Mouse (Mus musculus): ENCODE results near the gene Nrip2. TPM values are rescaled to one million over a fixed set of nuclear protein-coding genes. Genes with fewer than 3 reads are reported as not detected.
"Not testable (repeated sequence)": the region's sequence is repeated elsewhere in the genome, so short reads cannot be mapped to it uniquely, and the experiment has no call there.

Nrip2 gene
- polyA plus RNA-seq, 1 experiment from 2014 or later, result 5.0 TPM

- H3K9ac ChIP-seq (replicated peaks), result no peak overlapping the region
- no peak overlapping the region for H3K27ac ChIP-seq (replicated peaks)
- H3K4me3 ChIP-seq, result no peak overlapping the region
- H3K4me2 ChIP-seq (replicated peaks), result no peak overlapping the region
- no peaks in the 10 kb centered on the region for H3K9me3 ChIP-seq
- H3K4me1 ChIP-seq, result peaks cover 5% of the 10 kb centered on the region; the same call in 1 of the 2 replicates
- peaks cover 12% of the 10 kb centered on the region for H3K36me3 ChIP-seq
- ATAC-seq (replicated peaks), result no peak
- WGBS, result 92% methylated on average over 5 of the region's 5 CpGs
- H3K27me3 ChIP-seq, result no peaks in the 10 kb centered on the region
These were observed 29.1 kb upstream of the Nrip2 start for GRCm38 (mm10) chr6:128370040-128370439.

- H3K4me2 ChIP-seq (replicated peaks), result no peak within 1 kb of the TSS
- peaks cover 8% of the 10 kb centered on the region; the same call in 1 of the 2 replicates for H3K4me1 ChIP-seq
- H3K9ac ChIP-seq (replicated peaks), result no peak within 1 kb of the TSS
- 6% methylated on average over 6 of the region's 6 CpGs for WGBS
- H3K4me3 ChIP-seq, result no peak within 1 kb of the TSS
- H3K36me3 ChIP-seq, result peaks cover 3% of the 10 kb centered on the region
- peak; percentile 70; the same call in 1 of the 2 replicates for ATAC-seq (replicated peaks)
- H3K27me3 ChIP-seq, result no peaks in the 10 kb centered on the region
- H3K9me3 ChIP-seq, result no peaks in the 10 kb centered on the region
- peak within 1 kb of the TSS; percentile 14; the same call in 1 of the 2 replicates for H3K27ac ChIP-seq (replicated peaks)
These were observed 23.9 kb upstream of the Nrip2 start, which contains the start of the genes Tex52 and Gm44596 for GRCm38 (mm10) chr6:128375192-128375591. Gene Tex52 (plus strand): TSS chr6:128375456. Gene Gm44596 (plus strand): TSS chr6:128375503.

GRCm38 (mm10) chr6:128376371-128377085 is 22.6 kb upstream of the Nrip2 start:
- Histone ChIP-seq H3K27ac (replicated peaks) (no peak overlapping the region), H3K27me3 (no peaks in the 10 kb centered on the region), H3K9me3 (no peaks in the 10 kb centered on the region), H3K4me1 (peaks cover 8% of the 10 kb centered on the region; the same call in 1 of the 2 replicates), H3K9ac (replicated peaks) (no peak overlapping the region), H3K4me3 (no peak overlapping the region), H3K36me3 (peaks cover 3% of the 10 kb centered on the region; the same call in 1 of the 2 replicates), H3K4me2 (replicated peaks) (no peak overlapping the region)
- ATAC-seq (replicated peaks), result no peak
- 93% methylated on average over 17 of the region's 17 CpGs for WGBS

GRCm38 (mm10) chr6:128379636-128380035 is 19.5 kb upstream of the Nrip2 start:
- no peak overlapping the region for H3K4me2 ChIP-seq (replicated peaks)
- no peaks in the 10 kb centered on the region for H3K9me3 ChIP-seq
- no peaks in the 10 kb centered on the region for H3K36me3 ChIP-seq
- H3K27me3 ChIP-seq, result no peaks in the 10 kb centered on the region
- H3K27ac ChIP-seq (replicated peaks), result no peak overlapping the region
- H3K4me3 ChIP-seq, result no peak overlapping the region
- ATAC-seq (replicated peaks), result no peak
- no peak overlapping the region for H3K9ac ChIP-seq (replicated peaks)
- 84% methylated on average over 16 of the region's 16 CpGs for WGBS
- H3K4me1 ChIP-seq, result peaks cover 7% of the 10 kb centered on the region; the same call in 1 of the 2 replicates

- ATAC-seq (replicated peaks); H3K27me3 ChIP-seq; H3K36me3 ChIP-seq; H3K9me3 ChIP-seq; H3K4me2 ChIP-seq (replicated peaks); H3K4me3 ChIP-seq; H3K27ac ChIP-seq (replicated peaks); H3K4me1 ChIP-seq; H3K9ac ChIP-seq (replicated peaks): not testable (repeated sequence)
- 93% methylated on average over 1 of the region's 1 CpGs for WGBS
These were observed 18.4 kb upstream of the Nrip2 start for GRCm38 (mm10) chr6:128380594-128381167.

GRCm38 (mm10) chr6:128381254-128381653 is 17.8 kb upstream of the Nrip2 start:
- no peaks in the 10 kb centered on the region for H3K9me3 ChIP-seq
- no peaks in the 10 kb centered on the region for H3K36me3 ChIP-seq
- no peak overlapping the region for H3K4me3 ChIP-seq
- no peak overlapping the region for H3K9ac ChIP-seq (replicated peaks)
- H3K4me1 ChIP-seq, result no peaks in the 10 kb centered on the region
- H3K27ac ChIP-seq (replicated peaks), result no peak overlapping the region
- H3K27me3 ChIP-seq, result no peaks in the 10 kb centered on the region
- H3K4me2 ChIP-seq (replicated peaks), result no peak overlapping the region
- no peak for ATAC-seq (replicated peaks)
- WGBS, result 83% methylated on average over 3 of the region's 3 CpGs

- Histone ChIP-seq H3K36me3 (no peaks in the 10 kb centered on the region), H3K4me2 (replicated peaks) (no peak overlapping the region), H3K4me3 (no peak overlapping the region), H3K9me3 (no peaks in the 10 kb centered on the region), H3K27ac (replicated peaks) (no peak overlapping the region), H3K27me3 (no peaks in the 10 kb centered on the region), H3K4me1 (no peaks in the 10 kb centered on the region), H3K9ac (replicated peaks) (no peak overlapping the region)
- 79% methylated on average over 7 of the region's 7 CpGs for WGBS
- no peak for ATAC-seq (replicated peaks)
These were observed 15.3 kb upstream of the Nrip2 start for GRCm38 (mm10) chr6:128383752-128384151.

GRCm38 (mm10) chr6:128385026-128385425 is 14.1 kb upstream of the Nrip2 start:
- H3K27ac ChIP-seq (replicated peaks), result no peak overlapping the region
- H3K9me3 ChIP-seq, result no peaks in the 10 kb centered on the region
- no peaks in the 10 kb centered on the region for H3K36me3 ChIP-seq
- H3K9ac ChIP-seq (replicated peaks), result no peak overlapping the region
- no peak overlapping the region for H3K4me3 ChIP-seq
- H3K4me1 ChIP-seq, result no peaks in the 10 kb centered on the region
- H3K4me2 ChIP-seq (replicated peaks), result no peak overlapping the region
- WGBS, result 80% methylated on average over 1 of the region's 1 CpGs
- ATAC-seq (replicated peaks), result no peak
- H3K27me3 ChIP-seq, result no peaks in the 10 kb centered on the region

GRCm38 (mm10) chr6:128389185-128389584 is 9.9 kb upstream of the Nrip2 start:
- H3K36me3 ChIP-seq, result no peaks in the 10 kb centered on the region
- no peak for ATAC-seq (replicated peaks)
- WGBS, result 96% methylated on average over 1 of the region's 1 CpGs
- no peak overlapping the region for H3K4me3 ChIP-seq
- H3K4me1 ChIP-seq, result no peaks in the 10 kb centered on the region
- H3K9ac ChIP-seq (replicated peaks), result no peak overlapping the region
- no peak overlapping the region for H3K27ac ChIP-seq (replicated peaks)
- H3K4me2 ChIP-seq (replicated peaks), result no peak overlapping the region
- no peaks in the 10 kb centered on the region for H3K27me3 ChIP-seq
- H3K9me3 ChIP-seq, result no peaks in the 10 kb centered on the region

- H3K4me2 ChIP-seq (replicated peaks), result no peak overlapping the region
- no peak overlapping the region for H3K9ac ChIP-seq (replicated peaks)
- no peaks in the 10 kb centered on the region for H3K27me3 ChIP-seq
- WGBS, result 55% methylated on average over 1 of the region's 1 CpGs
- no peaks in the 10 kb centered on the region for H3K36me3 ChIP-seq
- no peaks in the 10 kb centered on the region for H3K4me1 ChIP-seq
- no peak overlapping the region for H3K27ac ChIP-seq (replicated peaks)
- no peak overlapping the region for H3K4me3 ChIP-seq
- H3K9me3 ChIP-seq, result no peaks in the 10 kb centered on the region
- no peak for ATAC-seq (replicated peaks)
These were observed 8.4 kb upstream of the Nrip2 start for GRCm38 (mm10) chr6:128390683-128391082.

GRCm38 (mm10) chr6:128397574-128398261 is 1.4 kb upstream of the Nrip2 start:
- H3K4me1 ChIP-seq, result peaks cover 10% of the 10 kb centered on the region

More at GRCm38 (mm10) chr6:128397574-128398261, 1.4 kb upstream of the Nrip2 start:
- ATAC-seq (replicated peaks), result no peak
- H3K9me3 ChIP-seq, result no peaks in the 10 kb centered on the region
- H3K4me3 ChIP-seq, result no peak overlapping the region
- H3K27me3 ChIP-seq, result no peaks in the 10 kb centered on the region
- H3K27ac ChIP-seq (replicated peaks), result no peak overlapping the region
- no peaks in the 10 kb centered on the region for H3K36me3 ChIP-seq
- WGBS, result 85% methylated on average over 7 of the region's 7 CpGs
- no peak overlapping the region for H3K4me2 ChIP-seq (replicated peaks)
- H3K9ac ChIP-seq (replicated peaks), result no peak overlapping the region
